Mouse (Mus musculus) heart, adult 2 months (tissue): ENCODE data around the gene Pitpnm1. TPM values are rescaled to one million over a fixed set of nuclear protein-coding genes. Genes with fewer than 3 reads are reported as not detected.

Experiments used
- DNase-seq, 2 experiments: peaks; one replicate each; pipeline ENCODE4 v3.0.0; 2021
- H3K27ac ChIP-seq: fragments of 200-600 bp; 2 replicates; pipeline ENCODE4 v1.8.1; 2022
- H3K27me3 ChIP-seq: fragments of 200-500 bp; 2 replicates; pipeline ENCODE4 v1.6.1; 2012; ENCODE audit warnings: mild to moderate bottlenecking, low read length, inconsistent platforms, mixed read lengths; ENCODE audit not compliant: control insufficient read depth, insufficient read depth
- H3K36me3 ChIP-seq: fragments of 200-500 bp; 2 replicates; pipeline ENCODE4 v1.6.1; 2012; ENCODE audit warnings: low read length, inconsistent platforms; ENCODE audit not compliant: control insufficient read depth, insufficient read depth
- H3K4me1 ChIP-seq: fragments of 200-500 bp; 2 replicates; pipeline ENCODE4 v1.6.1; 2011; ENCODE audit warnings: low read length; ENCODE audit not compliant: control insufficient read depth, insufficient read depth
- H3K4me3 ChIP-seq: fragments of 200-600 bp; 2 replicates; pipeline ENCODE4 v1.8.1; 2022
- H3K79me2 ChIP-seq: fragments of 200-500 bp; replicated peaks from 2 replicates; pipeline ENCODE4 v1.6.1; 2012; ENCODE audit warnings: mild to moderate bottlenecking, inconsistent platforms, low read length, moderate library complexity, mixed read lengths; ENCODE audit not compliant: control insufficient read depth, insufficient read depth
- H3K9ac ChIP-seq: fragments of 200-500 bp; 2 replicates; pipeline ENCODE4 v1.6.1; 2012; ENCODE audit warnings: low read depth, mild to moderate bottlenecking, control low read depth, inconsistent platforms, low read length, mixed read lengths
- CTCF ChIP-seq: fragments of 200-600 bp; IDR thresholded peaks from 2 replicates; pipeline ENCODE4 v1.8.1; 2022; ENCODE audit warnings: antibody characterized with exemption, mild to moderate bottlenecking, moderate library complexity
- EP300 ChIP-seq: fragments of 200-500 bp; IDR thresholded peaks from 2 replicates; pipeline ENCODE4 v1.6.1; 2011; ENCODE audit warnings: low read depth, low read length, control low read depth; ENCODE audit not compliant: insufficient read depth
- POLR2A ChIP-seq: fragments of 200-500 bp; IDR thresholded peaks from 2 replicates; pipeline ENCODE4 v1.6.1; 2011; ENCODE audit warnings: mild to moderate bottlenecking, low read depth, low read length, control low read depth; ENCODE audit not compliant: insufficient read depth
- WGBS: fragments of 180-500 bp; shearing (Covaris S2); methylation state at CpG from one replicate; pipeline ENCODE4 v1.1.7; 2018; 5-methylcytosine and 5-hydroxymethylcytosine counted together
- intact Hi-C: fragments of 180-260 bp; cut with DNase I; formaldehyde crosslinking; loops from one replicate; pipeline ENCODE4 v1.15.1; 2025
- polyA plus RNA-seq: library from polyadenylated mRNA; depleted of rRNA; stranded (reverse); fragments of >200 nt; gene quantifications from 2 replicates; pipeline ENCODE4 v1.2.3, GENCODE M21; 2012
- total RNA-seq, 2 experiments: library from RNA; stranded (reverse); gene quantifications; 2 replicates each; pipeline ENCODE4 v1.2.3; 2021

The Pitpnm1 gene
- total and polyA plus RNA-seq, 3 experiments: 18.1 to 49.9 (median 19.9) TPM

DNA sequence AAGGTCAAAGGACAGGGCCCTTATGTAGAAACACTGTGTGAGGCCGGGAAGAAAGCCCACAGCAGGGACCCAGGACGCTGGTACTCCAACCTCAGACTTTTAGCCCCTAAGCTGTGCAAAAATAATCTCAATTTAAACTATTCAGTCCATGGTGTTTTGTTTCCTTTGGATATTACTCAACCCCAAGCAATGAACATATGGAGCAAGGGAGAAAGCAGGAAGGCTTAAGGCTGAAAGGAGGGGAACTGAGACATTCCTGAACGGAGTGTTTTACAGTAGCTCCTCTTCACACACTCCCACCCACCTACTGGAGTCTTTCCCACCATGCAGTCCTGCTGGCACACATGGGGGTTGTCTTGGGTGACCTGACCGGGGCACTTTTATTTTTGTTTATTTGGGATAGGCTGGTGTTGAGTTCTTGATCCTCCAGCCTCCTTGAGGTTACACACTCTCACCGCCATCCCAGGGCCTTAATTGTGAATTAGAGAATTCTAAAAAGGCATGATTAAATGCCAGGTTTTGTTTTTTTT is 5.0 kb upstream of the Pitpnm1 start:
- DNase-seq: no peak
- H3K36me3 ChIP-seq: no peaks in the 10 kb centered on the region
- WGBS: 83% methylated on average over 5 of the region's 5 CpGs
- H3K27me3 ChIP-seq: no peaks in the 10 kb centered on the region
- no peak overlapping the region for H3K9ac ChIP-seq
- peaks cover 6% of the 10 kb centered on the region for H3K4me1 ChIP-seq
- TF ChIP-seq POLR2A (no peak), EP300 (no peak), CTCF (no peak)
- H3K27ac ChIP-seq: no peak overlapping the region
- H3K79me2 ChIP-seq: no peaks in the 10 kb centered on the region
- no peak overlapping the region for H3K4me3 ChIP-seq
- intact Hi-C loops: loop anchor here (5.0 kb wide), 2 partner anchors 78 to 107 kb away; partner anchors contain the start of gene Rad9a

DNA sequence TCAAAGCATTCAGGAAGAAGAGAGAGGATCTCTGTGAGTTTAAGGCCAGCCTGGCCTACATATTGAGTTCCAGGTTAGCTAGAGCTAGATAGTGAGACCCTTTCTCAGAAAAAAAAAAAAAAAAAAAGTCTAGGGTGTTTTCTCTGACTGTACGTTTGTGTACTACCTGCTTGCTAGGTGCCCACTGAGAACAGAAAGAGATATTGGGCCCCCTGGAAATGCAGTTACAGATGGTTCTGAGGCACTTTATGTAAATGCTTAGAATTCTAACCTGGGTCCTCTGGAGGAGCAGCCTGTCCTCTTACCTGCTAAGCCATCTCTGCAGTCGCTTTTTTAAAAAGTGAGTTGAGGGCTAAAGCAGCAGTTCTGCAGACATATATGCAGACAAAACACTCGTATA is 4.0 kb upstream of the Pitpnm1 start:
- no peaks in the 10 kb centered on the region for H3K27me3 ChIP-seq
- no peak overlapping the region for H3K4me3 ChIP-seq
- WGBS: 78% methylated on average over 3 of the region's 3 CpGs
- DNase-seq: no peak
- no peak for TF ChIP-seq POLR2A
- TF ChIP-seq CTCF: no peak
- TF ChIP-seq EP300: no peak
- no peak overlapping the region for H3K9ac ChIP-seq
- no peak overlapping the region for H3K27ac ChIP-seq
- no peaks in the 10 kb centered on the region for H3K79me2 ChIP-seq
- peaks cover 6% of the 10 kb centered on the region for H3K4me1 ChIP-seq
- H3K36me3 ChIP-seq: no peaks in the 10 kb centered on the region
- intact Hi-C loops: loop anchor here (5.0 kb wide), 2 partner anchors 79 to 106 kb away; partner anchors contain the start of gene Rad9a

DNA sequence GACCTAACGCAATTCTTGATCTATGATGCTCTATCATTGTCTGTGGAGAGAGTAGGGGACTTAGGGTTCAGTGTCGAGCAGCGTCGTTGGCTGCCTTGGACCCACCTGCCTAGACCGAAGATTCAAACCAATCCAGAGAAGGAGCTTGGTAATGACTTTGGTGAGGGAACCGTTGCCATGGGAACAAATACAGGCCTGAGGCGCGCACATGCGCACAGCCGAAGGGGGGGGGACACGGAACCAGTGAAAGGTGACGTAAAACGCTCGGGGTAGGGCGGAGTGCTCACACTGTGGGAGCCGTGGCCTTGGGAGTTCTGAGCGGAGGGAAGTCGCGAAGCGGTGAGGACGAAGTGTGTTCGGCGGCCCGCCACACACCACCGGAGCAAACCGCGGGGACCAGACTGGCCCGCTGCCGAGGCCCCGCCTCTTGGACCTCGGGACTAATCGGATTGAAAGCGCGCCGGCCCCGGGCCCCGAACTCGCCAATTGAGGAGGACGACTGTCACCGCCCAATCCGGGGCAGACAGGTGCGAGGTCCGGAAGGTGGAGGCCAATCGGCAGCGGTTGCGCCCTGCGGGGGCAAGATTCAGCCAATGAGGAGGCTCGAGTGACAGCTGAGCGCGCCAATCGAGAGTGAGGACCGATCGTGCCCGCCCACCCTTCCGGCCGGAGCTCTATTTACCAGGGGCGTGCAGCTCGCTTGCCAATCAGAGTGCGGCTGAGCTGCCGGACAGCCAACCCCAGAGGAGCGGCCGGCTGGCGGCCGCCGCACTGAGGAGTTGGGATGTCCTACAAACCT is 3.0 kb upstream of the Pitpnm1 start, which contains the start of gene Cdk2ap2:
Gene Cdk2ap2, plus strand, starts transcription at position 541 of the 799 bp plus-strand sequence.
- Histone ChIP-seq H3K27ac (peak within 1 kb of the TSS; percentile 96), H3K4me3 (peak within 1 kb of the TSS; percentile 91), H3K36me3 (no peaks in the 10 kb centered on the region), H3K4me1 (peaks cover 6% of the 10 kb centered on the region), H3K27me3 (no peaks in the 10 kb centered on the region), H3K9ac (peak within 1 kb of the TSS; percentile 81), H3K79me2 (no peaks in the 10 kb centered on the region)
- TF ChIP-seq POLR2A (peak; percentile 90), EP300 (no peak)
- under 1% methylated on average over 65 of the region's 65 CpGs for WGBS
- peak; percentile 100 for DNase-seq
- intact Hi-C loops: loop anchor here (5.0 kb wide), 2 partner anchors 80 to 105 kb away; partner anchors contain the start of gene Rad9a

DNA sequence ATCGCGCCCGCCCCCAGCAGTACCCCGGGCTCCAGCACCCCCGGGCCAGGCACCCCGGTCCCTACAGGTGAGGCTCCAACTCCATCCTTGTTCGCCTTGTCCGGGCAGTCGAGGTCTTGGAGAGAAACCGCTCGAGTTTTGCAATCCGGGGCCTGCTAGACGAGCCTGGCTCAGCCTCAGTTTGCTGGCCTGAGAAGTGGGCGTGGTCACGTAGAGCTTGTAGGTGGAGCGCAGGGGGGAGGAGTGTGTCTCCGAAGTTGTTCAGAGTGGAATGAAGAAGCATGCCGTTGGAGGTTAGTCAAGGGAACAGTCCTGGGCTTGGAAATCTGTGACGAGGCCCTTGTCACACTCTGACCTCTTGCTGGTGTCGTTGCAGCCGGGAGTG is 2.4 kb upstream of the Pitpnm1 start:
- DNase-seq: no peak
- Histone ChIP-seq H3K79me2 (no peaks in the 10 kb centered on the region), H3K27ac (peak overlapping the region; percentile 96), H3K27me3 (no peaks in the 10 kb centered on the region), H3K4me1 (peaks cover 6% of the 10 kb centered on the region), H3K36me3 (no peaks in the 10 kb centered on the region), H3K4me3 (peak overlapping the region; percentile 91), H3K9ac (peak overlapping the region; percentile 63)
- intact Hi-C loops: loop anchor here (5.0 kb wide), 2 partner anchors 80 to 105 kb away; partner anchors contain the start of gene Rad9a
- 3% methylated on average over 21 of the region's 21 CpGs for WGBS
- no peak for TF ChIP-seq EP300
- no peak for TF ChIP-seq POLR2A
- no peak for TF ChIP-seq CTCF

DNA sequence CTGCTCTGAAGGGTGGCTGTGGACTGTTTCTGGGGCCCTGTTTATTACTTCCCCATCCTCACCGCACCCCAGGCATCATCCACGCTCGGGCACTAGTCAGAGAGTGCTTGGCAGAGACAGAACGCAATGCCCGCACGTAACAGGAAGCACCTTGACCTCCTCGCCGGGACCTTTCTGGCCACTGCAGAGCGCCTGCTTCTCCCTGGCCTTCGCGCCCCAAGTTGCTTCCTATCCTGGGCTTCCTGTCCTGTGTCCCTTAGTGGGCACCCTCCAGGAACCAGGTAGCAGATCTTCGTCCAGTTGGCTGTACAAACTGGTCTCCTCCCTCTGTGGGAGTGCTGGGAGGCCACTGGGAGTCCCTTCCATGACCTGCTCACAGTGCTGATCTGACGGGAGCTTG is 1.4 kb upstream of the Pitpnm1 start:
- WGBS: 74% methylated on average over 13 of the region's 13 CpGs
- TF ChIP-seq EP300: no peak
- TF ChIP-seq POLR2A: no peak
- TF ChIP-seq CTCF: no peak
- no peak overlapping the region; the same call in 1 of the 2 replicates for H3K27ac ChIP-seq

DNA sequence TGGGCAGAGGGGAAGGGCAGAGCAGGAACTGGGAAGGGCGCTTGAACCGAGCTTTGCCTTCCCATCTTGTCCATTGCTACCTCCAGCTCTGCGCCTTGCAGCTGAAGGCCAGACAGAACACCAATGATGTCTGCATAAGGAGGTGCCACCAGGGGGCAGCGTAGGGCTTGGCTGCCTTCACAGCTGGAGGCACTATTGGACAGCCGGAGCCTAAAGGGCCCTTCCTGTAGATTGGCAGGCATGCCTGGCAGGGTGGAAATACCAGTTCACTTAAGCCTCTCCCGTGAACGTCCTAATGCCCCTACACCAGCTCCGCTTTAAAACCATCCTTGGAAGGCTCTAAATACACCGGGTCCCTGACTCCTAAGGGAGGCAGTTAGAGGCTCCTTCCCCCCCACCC is 742 bp upstream of the Pitpnm1 start:
- Histone ChIP-seq H3K4me3 (peak overlapping the region; percentile 76; the same call in 1 of the 2 replicates), H3K9ac (no peak overlapping the region; the same call in 1 of the 2 replicates), H3K36me3 (no peaks in the 10 kb centered on the region), H3K27ac (peak overlapping the region; percentile 76), H3K79me2 (no peaks in the 10 kb centered on the region), H3K4me1 (peaks cover 6% of the 10 kb centered on the region), H3K27me3 (no peaks in the 10 kb centered on the region)
- TF ChIP-seq POLR2A (no peak), EP300 (peak; percentile 89; the same call in 1 of the 2 replicates), CTCF (peak; percentile 99; the same call in 1 of the 2 replicates)
- intact Hi-C loops: loop anchor here (1.0 to 5.0 kb wide), 3 partner anchors 22 to 103 kb away; partner anchors contain the start of gene Rad9a
- WGBS: 7% methylated on average over 9 of the region's 9 CpGs
- peak; percentile 92 to 94 for DNase-seq

More for the DNA sequence above, 1.4 kb upstream of the Pitpnm1 start:
- peak in 1 of 2 experiments; percentile 43 for DNase-seq
- H3K4me3 ChIP-seq: no peak overlapping the region
- H3K79me2 ChIP-seq: no peaks in the 10 kb centered on the region
- H3K4me1 ChIP-seq: peaks cover 6% of the 10 kb centered on the region
- no peak overlapping the region for H3K9ac ChIP-seq
- no peaks in the 10 kb centered on the region for H3K27me3 ChIP-seq
- H3K36me3 ChIP-seq: no peaks in the 10 kb centered on the region
- intact Hi-C loops: loop anchor here (1.0 to 5.0 kb wide), 3 partner anchors 81 to 130 kb away; partner anchors contain the start of gene Rad9a
